In the genomic region with DNA sequence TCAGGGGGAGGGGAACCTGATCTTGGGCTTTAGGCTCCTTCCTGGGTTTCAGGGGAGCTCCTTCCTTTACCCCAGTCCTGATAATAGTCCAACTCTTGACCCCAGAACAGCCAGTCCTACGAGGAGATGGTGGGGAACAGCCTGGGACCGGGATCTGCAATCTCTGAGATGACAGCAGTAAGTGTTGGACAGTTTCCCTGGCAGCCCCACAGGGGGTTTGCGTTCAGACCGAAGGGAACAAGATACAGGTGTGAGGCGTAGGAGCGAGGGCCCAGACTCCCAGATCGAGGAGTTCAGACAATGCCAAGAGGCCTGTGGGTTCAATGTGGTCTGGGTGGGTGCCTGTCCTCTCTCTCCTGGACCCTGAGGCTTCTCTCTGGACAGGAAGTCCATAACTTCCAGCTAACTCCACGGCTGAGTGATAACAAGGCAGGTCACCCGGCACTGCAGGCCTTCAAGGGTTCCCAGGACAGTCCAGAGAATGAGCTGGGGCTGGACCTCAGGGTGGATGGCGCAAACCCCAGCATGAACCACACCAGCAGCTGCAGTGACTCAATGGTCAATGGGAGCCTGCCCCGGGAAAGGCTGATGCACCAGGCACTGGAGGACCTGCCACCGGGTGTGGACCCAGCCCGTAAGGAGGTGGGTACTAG, we compare ENCODE assay signal across 27 mouse cellular contexts. TPM values are rescaled to one million over a fixed set of nuclear protein-coding genes. Genes with fewer than 3 reads are reported as not detected.
"Had no signal": no experiment of that assay in that cellular context is flagged by ENCODE, and none has a peak within 500 bp of the region (broad histone marks: within the 10 kb centered on the region; RNA-seq: fewer than 3 reads in every experiment).

No protein-coding gene starts in this region.

- H3K9ac ChIP-seq: heart, embryonic 12.5 days; heart, embryonic 15.5 days; hindbrain, embryonic 12.5 days; hindbrain, embryonic 14.5 days; intestine, embryonic 15.5 days; limb, embryonic 13.5 days; liver, embryonic 12.5 days; liver, embryonic 14.5 days had no signal

- ATAC-seq: hindbrain, embryonic 16.5 days; inflammation-experienced regulatory T-cells, adult 6 months; intestine, embryonic 15.5 days; intestine, postnatal 0 days; liver, embryonic 12.5 days had no signal

- H3K27ac ChIP-seq: gastrocnemius, adult 2 months; heart, embryonic 10.5 days; heart, embryonic 15.5 days; hindbrain, embryonic 10.5 days; hindbrain, embryonic 12.5 days; hindbrain, embryonic 14.5 days; intestine, embryonic 15.5 days; layer of hippocampus, adult 2 months; limb, embryonic 13.5 days; limb, embryonic 15.5 days; liver, embryonic 12.5 days; liver, embryonic 14.5 days had no signal

- H3K4me2 ChIP-seq: heart, embryonic 12.5 days; heart, embryonic 15.5 days; hindbrain, embryonic 12.5 days; hindbrain, embryonic 14.5 days; intestine, embryonic 15.5 days; limb, embryonic 13.5 days; limb, embryonic 15.5 days; liver, embryonic 12.5 days had no signal

- H3K36me3 ChIP-seq: liver, embryonic 12.5 days had no signal

- DNase-seq: gastrocnemius, adult 2 months; gastrocnemius, postnatal 10 days; gastrocnemius, postnatal 25 days; heart, postnatal 14 days; heart, postnatal 4 days; kidney, adult 18-20 months; kidney, adult 8-10 months; kidney, postnatal 10 days; kidney, postnatal 25 days; kidney, postnatal 4 days; left cerebral cortex, postnatal 4 days had no signal

- H3K27me3 ChIP-seq: heart, embryonic 15.5 days; hindbrain, embryonic 12.5 days; intestine, embryonic 15.5 days; limb, embryonic 13.5 days; limb, embryonic 15.5 days; liver, embryonic 12.5 days had no signal

- H3K9me3 ChIP-seq: heart, embryonic 10.5 days; heart, embryonic 12.5 days; heart, embryonic 15.5 days; hindbrain, embryonic 10.5 days; hindbrain, embryonic 12.5 days; intestine, embryonic 15.5 days; limb, embryonic 13.5 days; limb, embryonic 15.5 days; liver, embryonic 12.5 days had no signal

- H3K4me3 ChIP-seq: gastrocnemius, adult 2 months; heart, embryonic 10.5 days; heart, embryonic 12.5 days; heart, embryonic 15.5 days; hindbrain, embryonic 10.5 days; hindbrain, embryonic 12.5 days; intestine, embryonic 15.5 days; layer of hippocampus, adult 2 months; limb, embryonic 13.5 days; limb, embryonic 15.5 days; liver, embryonic 12.5 days had no signal

- H3K4me1 ChIP-seq: liver, embryonic 12.5 days had no signal

RNA-seq across cellular contexts. Expression of gene Plcd1, which starts 23.0 kb away (rescaled TPM):
- total RNA-seq: granulocyte monocyte progenitor cell, adult 5-6 weeks had no signal

RNA-seq across cellular contexts. Expression of gene Dlec1, which starts 32.0 kb away (rescaled TPM):
- total RNA-seq: gastrocnemius, adult 2 months had no signal
